Comparison of ENCODE assay signal across 24 mouse cellular contexts in the genomic region with DNA sequence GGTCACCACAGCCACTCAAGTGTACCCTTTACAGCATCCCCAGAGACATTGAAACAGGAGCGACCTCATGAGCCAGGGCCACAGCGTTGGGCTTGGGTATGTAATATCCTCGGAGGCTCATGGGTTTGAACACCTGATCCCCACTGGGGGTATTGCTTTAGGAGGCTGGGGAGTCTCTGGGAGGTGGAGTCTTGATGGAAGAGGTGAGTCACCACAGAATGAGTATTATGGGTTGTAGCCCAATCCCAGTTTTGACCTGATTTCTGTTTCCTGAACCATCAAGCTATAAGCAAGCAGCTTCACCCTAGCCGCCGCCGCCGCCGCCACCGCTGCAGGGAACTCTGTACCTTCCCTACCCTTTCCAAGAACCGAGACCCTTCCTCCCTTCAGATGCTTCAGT. TPM values are rescaled to one million over a fixed set of nuclear protein-coding genes. Genes with fewer than 3 reads are reported as not detected.
"Had no signal": no experiment of that assay in that cellular context is flagged by ENCODE, and none has a peak within 500 bp of the region (broad histone marks: within the 10 kb centered on the region; RNA-seq: fewer than 3 reads in every experiment).

No protein-coding gene starts in this region.

- H3K4me3 ChIP-seq: kidney, embryonic 15.5 days; limb, embryonic 12.5 days; limb, embryonic 15.5 days; liver, embryonic 12.5 days; liver, embryonic 15.5 days; lung, embryonic 15.5 days; stomach, embryonic 15.5 days had no signal

- H3K9me3 ChIP-seq: kidney, embryonic 15.5 days; limb, embryonic 12.5 days; limb, embryonic 15.5 days; liver, embryonic 12.5 days; liver, embryonic 15.5 days; lung, embryonic 15.5 days; stomach, embryonic 15.5 days had no signal

- H3K27ac ChIP-seq: kidney, embryonic 15.5 days; limb, embryonic 12.5 days; limb, embryonic 15.5 days; liver, embryonic 12.5 days; liver, embryonic 15.5 days; lung, embryonic 15.5 days; stomach, embryonic 15.5 days had no signal

- H3K36me3 ChIP-seq: lung, embryonic 15.5 days; stomach, embryonic 15.5 days had no signal

- H3K9ac ChIP-seq: kidney, embryonic 15.5 days; limb, embryonic 12.5 days; limb, embryonic 15.5 days; liver, embryonic 12.5 days; liver, embryonic 15.5 days; lung, embryonic 15.5 days; stomach, embryonic 15.5 days had no signal

- ATAC-seq: liver, embryonic 12.5 days had no signal

- DNase-seq: kidney, adult 11 months; kidney, adult 8-10 months; kidney, postnatal 10 days; kidney, postnatal 36 days; left cerebral cortex, postnatal 4 days; lung, adult 18-20 months; lung, postnatal 14 days; lung, postnatal 4 days; midbrain, embryonic 14.5 days; retina, postnatal 1 day; right cerebral cortex, postnatal 25 days; spleen, adult 18-20 months; thymus, adult 2 months; thymus, postnatal 25 days had no signal

- H3K4me1 ChIP-seq: kidney, embryonic 15.5 days; limb, embryonic 12.5 days; limb, embryonic 15.5 days; lung, embryonic 15.5 days; stomach, embryonic 15.5 days had no signal

- H3K4me2 ChIP-seq: kidney, embryonic 15.5 days; limb, embryonic 12.5 days; limb, embryonic 15.5 days; liver, embryonic 12.5 days; liver, embryonic 15.5 days; lung, embryonic 15.5 days; midbrain, embryonic 11.5 days; stomach, embryonic 15.5 days had no signal

- H3K27me3 ChIP-seq: kidney, embryonic 15.5 days; limb, embryonic 12.5 days; limb, embryonic 15.5 days; liver, embryonic 12.5 days; liver, embryonic 15.5 days; lung, embryonic 15.5 days; stomach, embryonic 15.5 days had no signal

RNA-seq across cellular contexts. Expression of a gene that starts 48.6 kb away (rescaled TPM):
- total RNA-seq: megakaryocyte progenitor cell, adult 5-6 weeks; megakaryocyte-erythroid progenitor cell, adult 5-6 weeks had no signal
- polyA plus RNA-seq: midbrain, embryonic 11.5 days had no signal
